Mouse (Mus musculus): ENCODE measurements around the gene Rab3d. TPM values are rescaled to one million over a fixed set of nuclear protein-coding genes. Genes with fewer than 3 reads are reported as not detected.

Rab3d gene
- polyA plus RNA-seq, 1 experiment from 2014 or later = 9.0 TPM

- H3K27me3 ChIP-seq (ENCODE audit: control insufficient read depth, insufficient read depth, low read length) = peaks cover 19% of the 10 kb centered on the region
- H3K36me3 ChIP-seq (ENCODE audit: control insufficient read depth, insufficient read depth, low read length) = 0 out of 2 replicates have a peak, but pooled peaks cover 9% of the 10 kb centered on the region
- no peak for ATAC-seq (ENCODE audit: insufficient number of reproducible peaks, insufficient read depth, low FRiP score, low read depth)
- WGBS = 91% methylated on average over 7 of the region's 7 CpGs
- no peak overlapping the region for H3K4me2 ChIP-seq (ENCODE audit: low read length)
- no peak overlapping the region for H3K4me3 ChIP-seq (ENCODE audit: control insufficient read depth in 1 of 2, insufficient read depth in 1 of 2, low read depth in 1 of 2, low read length in 2 of 2)
- H3K9ac ChIP-seq (ENCODE audit: low read length) = no peak overlapping the region
- peaks cover 20 to 42% of the 10 kb centered on the region in 2 experiments for H3K4me1 ChIP-seq (ENCODE audit: control insufficient read depth in 2 of 2, insufficient read depth in 2 of 2, low read length in 2 of 2)
- no peak overlapping the region for H3K27ac ChIP-seq (replicated peaks in 1 of 2; ENCODE audit: control insufficient read depth in 1 of 2, insufficient read depth in 1 of 2, low read depth in 2 of 2, low read length in 2 of 2)
- H3K9me3 ChIP-seq (ENCODE audit: control insufficient read depth, low read length) = no peaks in the 10 kb centered on the region
Measured at GRCm38 (mm10) chr9:21959244-21959643, 41.3 kb upstream of the Rab3d start.

- whole genome bisulfite sequencing = 64% methylated on average over 5 of the region's 5 CpGs
Measured at GRCm38 (mm10) chr9:21958372-21958771, 40.4 kb upstream of the Rab3d start.

DNA sequence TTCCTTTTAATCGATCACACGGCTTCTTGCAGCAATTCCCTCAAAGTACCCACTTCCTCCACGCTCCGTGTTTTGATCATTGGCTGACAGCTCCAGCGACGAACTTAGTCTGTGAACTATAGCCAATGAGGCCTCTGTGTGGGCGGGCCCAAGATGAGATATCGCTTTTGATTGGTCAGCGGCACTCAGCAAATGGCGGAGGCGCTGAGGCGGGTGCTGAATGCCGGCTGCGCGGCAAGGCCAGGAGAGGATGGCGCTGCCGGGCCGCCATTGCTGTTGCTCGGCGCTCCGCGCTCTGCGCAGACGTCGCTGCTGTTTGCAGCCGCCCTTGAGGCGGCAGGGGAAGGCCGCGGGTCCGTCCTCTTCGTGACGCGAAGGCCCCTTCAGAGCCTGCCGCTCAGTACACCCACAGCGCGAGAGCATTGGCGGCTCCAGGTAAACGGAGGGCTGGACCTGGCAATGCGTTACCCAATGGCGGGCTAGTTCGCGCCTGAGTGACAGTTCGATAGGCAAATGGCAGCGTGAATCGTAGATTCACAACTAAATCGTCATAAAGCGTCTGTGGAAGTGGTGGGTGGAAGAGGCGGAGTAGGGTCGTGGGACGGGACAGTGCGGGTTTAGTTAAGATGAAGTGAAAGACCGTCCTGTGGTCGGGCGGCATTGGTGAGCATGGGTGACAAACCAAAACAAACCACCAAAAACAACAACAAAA is 37.7 kb upstream of the Rab3d start, which contains the start of gene Swsap1:
Swsap1 (plus strand) TSS at position 186 of the 712 bp plus-strand sequence.
- 0 out of 2 replicates have a peak, but pooled peaks cover 9% of the 10 kb centered on the region for H3K36me3 ChIP-seq (ENCODE audit: control insufficient read depth, insufficient read depth, low read length)
- H3K27ac ChIP-seq (replicated peaks in 1 of 2; ENCODE audit: control insufficient read depth in 1 of 2, insufficient read depth in 1 of 2, low read depth in 2 of 2, low read length in 2 of 2) = peak within 1 kb of the TSS; percentile 86 to 91
- H3K4me3 ChIP-seq (ENCODE audit: control insufficient read depth in 1 of 2, insufficient read depth in 1 of 2, low read depth in 1 of 2, low read length in 2 of 2) = peak within 1 kb of the TSS; percentile 59 to 74
- H3K9me3 ChIP-seq (ENCODE audit: control insufficient read depth, low read length) = no peaks in the 10 kb centered on the region
- H3K4me2 ChIP-seq (ENCODE audit: low read length) = peak within 1 kb of the TSS; percentile 69
- peak; percentile 96 for ATAC-seq (ENCODE audit: insufficient number of reproducible peaks, insufficient read depth, low FRiP score, low read depth)
- peaks cover 3 to 12% of the 10 kb centered on the region in 2 experiments; a peak in 3 of 4 replicates for H3K4me1 ChIP-seq (ENCODE audit: control insufficient read depth in 2 of 2, insufficient read depth in 2 of 2, low read length in 2 of 2)
- WGBS = under 1% methylated on average over 53 of the region's 54 CpGs
- peak within 1 kb of the TSS; percentile 77 for H3K9ac ChIP-seq (ENCODE audit: low read length)
- peaks cover 6% of the 10 kb centered on the region for H3K27me3 ChIP-seq (ENCODE audit: control insufficient read depth, insufficient read depth, low read length)

More at GRCm38 (mm10) chr9:21958372-21958771, 40.4 kb upstream of the Rab3d start:
- Histone ChIP-seq H3K9me3 (ENCODE audit: control insufficient read depth, low read length) (no peaks in the 10 kb centered on the region), H3K4me3 (ENCODE audit: control insufficient read depth in 1 of 2, insufficient read depth in 1 of 2, low read depth in 1 of 2, low read length in 2 of 2) (no peak overlapping the region), H3K4me2 (ENCODE audit: low read length) (no peak overlapping the region), H3K9ac (ENCODE audit: low read length) (no peak overlapping the region), H3K27ac (replicated peaks in 1 of 2; ENCODE audit: control insufficient read depth in 1 of 2, insufficient read depth in 1 of 2, low read depth in 2 of 2, low read length in 2 of 2) (no peak overlapping the region), H3K36me3 (ENCODE audit: control insufficient read depth, insufficient read depth, low read length) (0 out of 2 replicates have a peak, but pooled peaks cover 9% of the 10 kb centered on the region), H3K27me3 (ENCODE audit: control insufficient read depth, insufficient read depth, low read length) (peaks cover 19% of the 10 kb centered on the region), H3K4me1 (ENCODE audit: control insufficient read depth in 2 of 2, insufficient read depth in 2 of 2, low read length in 2 of 2) (peaks cover 16 to 36% of the 10 kb centered on the region in 2 experiments)
- ATAC-seq (ENCODE audit: insufficient number of reproducible peaks, insufficient read depth, low FRiP score, low read depth) = no peak

- peaks cover 3 to 10% of the 10 kb centered on the region in 2 experiments; a peak in 2 of 4 replicates for H3K4me1 ChIP-seq (ENCODE audit: control insufficient read depth in 2 of 2, insufficient read depth in 2 of 2, low read length in 2 of 2)
- 0 out of 2 replicates have a peak, but pooled peaks cover under 1% of the 10 kb centered on the region for H3K27me3 ChIP-seq (ENCODE audit: control insufficient read depth, insufficient read depth, low read length)
- WGBS = 2% methylated on average over 18 of the region's 18 CpGs
- H3K9ac ChIP-seq (ENCODE audit: low read length) = peak overlapping the region; percentile 77
- 0 out of 2 replicates have a peak, but pooled peaks cover 9% of the 10 kb centered on the region for H3K36me3 ChIP-seq (ENCODE audit: control insufficient read depth, insufficient read depth, low read length)
- peak overlapping the region; percentile 78 to 86 for H3K27ac ChIP-seq (replicated peaks in 1 of 2; ENCODE audit: control insufficient read depth in 1 of 2, insufficient read depth in 1 of 2, low read depth in 2 of 2, low read length in 2 of 2)
- no peaks in the 10 kb centered on the region for H3K9me3 ChIP-seq (ENCODE audit: control insufficient read depth, low read length)
- ATAC-seq (ENCODE audit: insufficient number of reproducible peaks, insufficient read depth, low FRiP score, low read depth) = 0 out of 2 replicates have a peak, but pooled peaks have one; percentile 36
- H3K4me2 ChIP-seq (ENCODE audit: low read length) = peak overlapping the region; percentile 69
- peak overlapping the region; percentile 59 to 74 for H3K4me3 ChIP-seq (ENCODE audit: control insufficient read depth in 1 of 2, insufficient read depth in 1 of 2, low read depth in 1 of 2, low read length in 2 of 2)
Measured at GRCm38 (mm10) chr9:21955225-21955569, 37.2 kb upstream of the Rab3d start.

GRCm38 (mm10) chr9:21954635-21955034 is 36.6 kb upstream of the Rab3d start:
- no peaks in the 10 kb centered on the region for H3K27me3 ChIP-seq (ENCODE audit: control insufficient read depth, insufficient read depth, low read length)
- no peaks in the 10 kb centered on the region for H3K9me3 ChIP-seq (ENCODE audit: control insufficient read depth, low read length)
- peaks cover 3 to 10% of the 10 kb centered on the region in 2 experiments; a peak in 2 of 4 replicates for H3K4me1 ChIP-seq (ENCODE audit: control insufficient read depth in 2 of 2, insufficient read depth in 2 of 2, low read length in 2 of 2)
- 86% methylated on average over 3 of the region's 3 CpGs for WGBS
- peak overlapping the region; percentile 69; the same call in 1 of the 2 replicates for H3K4me2 ChIP-seq (ENCODE audit: low read length)
- H3K27ac ChIP-seq (replicated peaks in 1 of 2; ENCODE audit: control insufficient read depth in 1 of 2, insufficient read depth in 1 of 2, low read depth in 2 of 2, low read length in 2 of 2) = no peak overlapping the region
- no peak for ATAC-seq (ENCODE audit: insufficient number of reproducible peaks, insufficient read depth, low FRiP score, low read depth)
- H3K4me3 ChIP-seq (ENCODE audit: control insufficient read depth in 1 of 2, insufficient read depth in 1 of 2, low read depth in 1 of 2, low read length in 2 of 2) = no peak overlapping the region
- H3K9ac ChIP-seq (ENCODE audit: low read length) = no peak overlapping the region
- H3K36me3 ChIP-seq (ENCODE audit: control insufficient read depth, insufficient read depth, low read length) = 0 out of 2 replicates have a peak, but pooled peaks cover 9% of the 10 kb centered on the region

GRCm38 (mm10) chr9:21953600-21953999 is 35.6 kb upstream of the Rab3d start:
- Histone ChIP-seq H3K9ac (ENCODE audit: low read length) (no peak overlapping the region), H3K27ac (replicated peaks in 1 of 2; ENCODE audit: control insufficient read depth in 1 of 2, insufficient read depth in 1 of 2, low read depth in 2 of 2, low read length in 2 of 2) (no peak overlapping the region), H3K4me1 (ENCODE audit: control insufficient read depth in 2 of 2, insufficient read depth in 2 of 2, low read length in 2 of 2) (peaks cover 3 to 10% of the 10 kb centered on the region in 2 experiments; a peak in 2 of 4 replicates), H3K4me3 (ENCODE audit: control insufficient read depth in 1 of 2, insufficient read depth in 1 of 2, low read depth in 1 of 2, low read length in 2 of 2) (no peak overlapping the region), H3K9me3 (ENCODE audit: control insufficient read depth, low read length) (no peaks in the 10 kb centered on the region), H3K27me3 (ENCODE audit: control insufficient read depth, insufficient read depth, low read length) (no peaks in the 10 kb centered on the region), H3K4me2 (ENCODE audit: low read length) (no peak overlapping the region), H3K36me3 (ENCODE audit: control insufficient read depth, insufficient read depth, low read length) (0 out of 2 replicates have a peak, but pooled peaks cover 9% of the 10 kb centered on the region)
- 12% methylated on average over 3 of the region's 3 CpGs for WGBS
- no peak for ATAC-seq (ENCODE audit: insufficient number of reproducible peaks, insufficient read depth, low FRiP score, low read depth)

GRCm38 (mm10) chr9:21951977-21952376 is 34.0 kb upstream of the Rab3d start:
- no peaks in the 10 kb centered on the region for H3K9me3 ChIP-seq (ENCODE audit: control insufficient read depth, low read length)
- WGBS = 81% methylated on average over 3 of the region's 3 CpGs
- H3K9ac ChIP-seq (ENCODE audit: low read length) = no peak overlapping the region
- no peak overlapping the region for H3K4me3 ChIP-seq (ENCODE audit: control insufficient read depth in 1 of 2, insufficient read depth in 1 of 2, low read depth in 1 of 2, low read length in 2 of 2)
- H3K36me3 ChIP-seq (ENCODE audit: control insufficient read depth, insufficient read depth, low read length) = no peaks in the 10 kb centered on the region
- no peak overlapping the region for H3K4me2 ChIP-seq (ENCODE audit: low read length)
- no peak for ATAC-seq (ENCODE audit: insufficient number of reproducible peaks, insufficient read depth, low FRiP score, low read depth)
- 0 out of 4 replicates have a peak, but pooled peaks cover 0 to 8% of the 10 kb centered on the region in 2 experiments for H3K4me1 ChIP-seq (ENCODE audit: control insufficient read depth in 2 of 2, insufficient read depth in 2 of 2, low read length in 2 of 2)
- peaks cover 14% of the 10 kb centered on the region for H3K27me3 ChIP-seq (ENCODE audit: control insufficient read depth, insufficient read depth, low read length)
- no peak overlapping the region for H3K27ac ChIP-seq (replicated peaks in 1 of 2; ENCODE audit: control insufficient read depth in 1 of 2, insufficient read depth in 1 of 2, low read depth in 2 of 2, low read length in 2 of 2)
